Mouse (Mus musculus) liver, embryonic 14.5 days (tissue): ENCODE data around the gene Nfasc. TPM values are rescaled to one million over a fixed set of nuclear protein-coding genes. Genes with fewer than 3 reads are reported as not detected.

Source experiments
- ATAC-seq: fragments of 200-750 bp; cut with Nextera tagmentation; 2 replicates; pipeline ENCODE4 v1.8.0; 2017; ENCODE audit warnings: moderate number of reproducible peaks, mild to moderate bottlenecking, moderate library complexity; ENCODE audit not compliant: insufficient read depth
- DNase-seq, 3 experiments: peaks; one replicate each; pipeline ENCODE4 v3.0.0-alpha.2; 2012 to 2013; ENCODE audit warnings: low read depth in 3 of 3, low spot score in 3 of 3
- H3K27ac ChIP-seq: fragments of 300-500 bp; sonication (generic); 2 replicates; pipeline ENCODE4 v1.5.1; 2014; ENCODE audit warnings: moderate library complexity, mild to moderate bottlenecking, control low read depth, inconsistent platforms
- H3K27me3 ChIP-seq: fragments of 300-500 bp; sonication (generic); 2 replicates; pipeline ENCODE4 v1.6.1; 2014; ENCODE audit warnings: mild to moderate bottlenecking, low read length, moderate library complexity; ENCODE audit not compliant: control insufficient read depth, insufficient read depth
- H3K36me3 ChIP-seq: fragments of 300-500 bp; sonication (generic); replicated peaks from 2 replicates; pipeline ENCODE4 v1.6.1; 2014; ENCODE audit warnings: low read depth; ENCODE audit not compliant: control insufficient read depth, insufficient read depth
- H3K4me1 ChIP-seq, 2 experiments: fragments of 200-500 bp in 1 of 2; fragments of 300-500 bp in 1 of 2; sonication (generic) in 1 of 2; replicated peaks; 2 replicates each; pipeline ENCODE4 v1.6.1; 2012 to 2014; ENCODE audit warnings: antibody characterized with exemption in 1 of 2, inconsistent platforms in 1 of 2, low read length in 1 of 2; ENCODE audit not compliant: control insufficient read depth in 2 of 2, insufficient read depth in 2 of 2
- H3K4me2 ChIP-seq: fragments of 300-500 bp; sonication (generic); 2 replicates; pipeline ENCODE4 v1.6.1; 2014; ENCODE audit warnings: low read depth, mild to moderate bottlenecking, control low read depth, moderate library complexity
- H3K4me3 ChIP-seq, 2 experiments: fragments of 200-500 bp in 1 of 2; fragments of 300-500 bp in 1 of 2; sonication (generic) in 1 of 2; 2 replicates each; pipeline ENCODE4 v1.5.1; 2012 to 2014; ENCODE audit warnings: low read depth in 2 of 2, low read length in 2 of 2, mild to moderate bottlenecking in 2 of 2, control low read depth in 1 of 2, inconsistent platforms in 1 of 2, moderate library complexity in 1 of 2; ENCODE audit not compliant: insufficient read depth in 1 of 2
- H3K9ac ChIP-seq: fragments of 300-500 bp; sonication (generic); replicated peaks from 2 replicates; pipeline ENCODE4 v1.6.1; 2014; ENCODE audit warnings: mild to moderate bottlenecking, control low read depth, moderate library complexity
- H3K9me3 ChIP-seq: fragments of 300-500 bp; sonication (generic); 2 replicates; pipeline ENCODE4 v1.6.1; 2016; ENCODE audit warnings: low read length, mixed read lengths; ENCODE audit not compliant: control insufficient read depth
- CTCF ChIP-seq: IDR thresholded peaks from 2 replicates; pipeline ENCODE4 v1.5.1; 2016; ENCODE audit warnings: antibody characterized with exemption, low read depth, control low read depth
- EP300 ChIP-seq: IDR thresholded peaks from 2 replicates; pipeline ENCODE4 v1.6.1; 2016; ENCODE audit warnings: antibody characterized with exemption, low read depth
- WGBS: fragments of 180-500 bp; shearing (Covaris S2); extraction: QIAGEN DNeasy Blood & Tissue Kit; methylation state at CpG from one replicate; pipeline ENCODE4 v1.1.7; 2014; ENCODE audit not compliant: insufficient replicate concordance; 5-methylcytosine and 5-hydroxymethylcytosine counted together
- polyA plus RNA-seq, 2 experiments: library from polyadenylated mRNA; depleted of rRNA in 1 of 2; stranded (reverse) in 1 of 2; unstranded in 1 of 2; fragments of >200 nt; fragmentation: Nextera tagmentation in 1 of 2; extraction: Ambion mirVana in 1 of 2; gene quantifications; 2 replicates each; pipeline versions ENCODE4 v1.2.1 to v1.2.3; 2012 to 2014

The Nfasc gene
- polyA plus RNA-seq, 2 experiments, result 0.01 to 0.05 TPM

GRCm38 (mm10) chr1:132641049-132641795 is 100.4 kb downstream of the Nfasc start:
- ATAC-seq (no peak), DNase-seq (no peak)
- H3K9ac ChIP-seq, result no peak overlapping the region
- H3K27ac ChIP-seq, result no peak overlapping the region
- H3K4me1 ChIP-seq, result no peaks in the 10 kb centered on the region
- no peak overlapping the region for H3K4me2 ChIP-seq
- H3K4me3 ChIP-seq, result no peak overlapping the region
- no peak for TF ChIP-seq CTCF
- TF ChIP-seq EP300, result no peak
- H3K36me3 ChIP-seq, result no peaks in the 10 kb centered on the region
- no peaks in the 10 kb centered on the region for H3K27me3 ChIP-seq
- WGBS, result 49% methylated on average over 13 of the region's 13 CpGs
- H3K9me3 ChIP-seq, result no peaks in the 10 kb centered on the region

- 59% methylated on average over 5 of the region's 6 CpGs for WGBS
- no peaks in the 10 kb centered on the region for H3K36me3 ChIP-seq
- H3K4me1 ChIP-seq, result no peaks in the 10 kb centered on the region
- ATAC-seq, result no peak
- H3K27ac ChIP-seq, result no peak overlapping the region
- no peak for DNase-seq
- H3K4me2 ChIP-seq, result no peak overlapping the region
- H3K4me3 ChIP-seq, result no peak overlapping the region
- no peak overlapping the region for H3K9ac ChIP-seq
- H3K9me3 ChIP-seq, result no peaks in the 10 kb centered on the region
- H3K27me3 ChIP-seq, result no peaks in the 10 kb centered on the region
- TF ChIP-seq EP300 (no peak), CTCF (no peak)
These were observed 101.3 kb downstream of the Nfasc start for GRCm38 (mm10) chr1:132640256-132640655.

GRCm38 (mm10) chr1:132637346-132637745 is 104.3 kb downstream of the Nfasc start:
- ATAC-seq (no peak), DNase-seq (no peak)
- Histone ChIP-seq H3K27me3 (no peaks in the 10 kb centered on the region), H3K9me3 (no peaks in the 10 kb centered on the region), H3K4me2 (no peak overlapping the region), H3K4me1 (no peaks in the 10 kb centered on the region), H3K4me3 (no peak overlapping the region), H3K36me3 (no peaks in the 10 kb centered on the region), H3K27ac (no peak overlapping the region), H3K9ac (no peak overlapping the region)
- WGBS, result 67% methylated on average over 7 of the region's 7 CpGs
- TF ChIP-seq EP300 (no peak), CTCF (no peak)

- no peaks in the 10 kb centered on the region for H3K4me1 ChIP-seq
- WGBS, result 48% methylated on average over 5 of the region's 5 CpGs
- H3K36me3 ChIP-seq, result no peaks in the 10 kb centered on the region
- DNase-seq (no peak), ATAC-seq (no peak)
- no peak overlapping the region for H3K27ac ChIP-seq
- no peak overlapping the region for H3K4me3 ChIP-seq
- H3K27me3 ChIP-seq, result no peaks in the 10 kb centered on the region
- H3K4me2 ChIP-seq, result no peak overlapping the region
- H3K9ac ChIP-seq, result no peak overlapping the region
- H3K9me3 ChIP-seq, result no peaks in the 10 kb centered on the region
- TF ChIP-seq CTCF (no peak), EP300 (no peak)
These were observed 111.8 kb downstream of the Nfasc start for GRCm38 (mm10) chr1:132629611-132630370.

- ATAC-seq (no peak), DNase-seq (no peak)
- no peaks in the 10 kb centered on the region for H3K4me1 ChIP-seq
- no peak overlapping the region for H3K27ac ChIP-seq
- TF ChIP-seq CTCF, result no peak
- no peak for TF ChIP-seq EP300
- H3K9me3 ChIP-seq, result no peaks in the 10 kb centered on the region
- no peaks in the 10 kb centered on the region for H3K27me3 ChIP-seq
- 38% methylated on average over 3 of the region's 3 CpGs for WGBS
- no peaks in the 10 kb centered on the region for H3K36me3 ChIP-seq
- no peak overlapping the region for H3K4me3 ChIP-seq
- no peak overlapping the region for H3K4me2 ChIP-seq
- H3K9ac ChIP-seq, result no peak overlapping the region
These were observed 113.0 kb downstream of the Nfasc start for GRCm38 (mm10) chr1:132628599-132628998.
